Mouse (Mus musculus): ENCODE results near the gene Arl4c. TPM values are rescaled to one million over a fixed set of nuclear protein-coding genes. Genes with fewer than 3 reads are reported as not detected.
A peak's percentile ranks its signal among the peaks of the same experiment; 100 is the strongest.

Gene Arl4c
- polyA plus RNA-seq, 1 experiment from 2014 or later = 12.6 TPM

DNA sequence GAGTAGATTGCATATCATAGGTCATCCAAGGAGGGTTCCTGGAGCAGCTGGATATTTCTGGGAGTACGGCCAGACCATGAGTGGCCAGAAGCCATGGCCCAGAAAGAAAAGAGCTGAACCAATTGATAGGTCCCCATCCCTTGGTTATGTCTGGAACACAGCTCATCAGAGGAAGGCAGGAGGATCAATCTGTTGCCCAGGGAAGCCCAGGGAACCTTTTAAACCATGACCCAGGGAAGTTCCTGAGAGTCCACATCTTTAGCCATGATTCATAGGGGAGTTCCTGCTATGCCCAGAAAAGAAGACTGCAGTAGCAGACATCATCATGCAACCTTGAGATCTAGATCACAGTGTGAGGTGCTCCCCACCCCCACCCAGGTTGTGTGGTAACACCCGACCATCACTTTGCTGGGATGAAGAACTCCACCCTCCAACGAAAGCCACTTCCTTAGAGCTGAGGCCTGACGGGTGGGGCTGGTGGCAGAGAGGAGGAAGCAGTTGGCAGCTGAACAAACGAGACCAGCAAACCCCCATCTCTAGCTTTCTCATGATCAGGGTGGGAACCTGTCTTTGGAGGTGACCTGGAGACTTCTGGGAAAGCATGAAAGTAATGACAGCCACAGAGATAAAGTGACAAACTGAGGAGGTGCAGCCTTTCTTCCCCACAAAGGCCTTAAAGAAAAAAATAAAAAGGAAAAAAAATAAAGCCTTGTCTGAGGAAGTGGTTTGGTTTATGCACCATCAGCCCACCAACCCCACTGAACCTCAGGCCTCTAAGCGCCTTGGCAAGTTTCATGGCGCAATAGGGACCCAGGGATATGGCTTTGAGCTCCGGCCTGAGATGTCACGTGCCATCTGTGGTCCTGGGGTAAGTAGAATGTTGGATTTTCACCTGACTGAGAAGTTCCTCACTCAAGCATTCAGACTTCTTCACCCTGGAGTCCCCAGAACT, 47.2 kb downstream of the Arl4c start:
- Histone ChIP-seq H3K27me3 (replicated peaks) (no peaks in the 10 kb centered on the region), H3K4me2 (no peak overlapping the region), H3K9ac (no peak overlapping the region), H3K4me3 (no peak overlapping the region), H3K4me1 (replicated peaks) (peaks cover 16% of the 10 kb centered on the region; the same call in 1 of the 2 replicates), H3K9me3 (replicated peaks) (no peaks in the 10 kb centered on the region), H3K36me3 (no peaks in the 10 kb centered on the region), H3K27ac (ENCODE audit: poor library complexity, severe bottlenecking) (no peak overlapping the region)
- 0 out of 2 replicates have a peak, but pooled peaks have one; percentile 39 for ATAC-seq (ENCODE audit: insufficient number of reproducible peaks, low FRiP score)
- WGBS = 60% methylated on average over 9 of the region's 9 CpGs

DNA sequence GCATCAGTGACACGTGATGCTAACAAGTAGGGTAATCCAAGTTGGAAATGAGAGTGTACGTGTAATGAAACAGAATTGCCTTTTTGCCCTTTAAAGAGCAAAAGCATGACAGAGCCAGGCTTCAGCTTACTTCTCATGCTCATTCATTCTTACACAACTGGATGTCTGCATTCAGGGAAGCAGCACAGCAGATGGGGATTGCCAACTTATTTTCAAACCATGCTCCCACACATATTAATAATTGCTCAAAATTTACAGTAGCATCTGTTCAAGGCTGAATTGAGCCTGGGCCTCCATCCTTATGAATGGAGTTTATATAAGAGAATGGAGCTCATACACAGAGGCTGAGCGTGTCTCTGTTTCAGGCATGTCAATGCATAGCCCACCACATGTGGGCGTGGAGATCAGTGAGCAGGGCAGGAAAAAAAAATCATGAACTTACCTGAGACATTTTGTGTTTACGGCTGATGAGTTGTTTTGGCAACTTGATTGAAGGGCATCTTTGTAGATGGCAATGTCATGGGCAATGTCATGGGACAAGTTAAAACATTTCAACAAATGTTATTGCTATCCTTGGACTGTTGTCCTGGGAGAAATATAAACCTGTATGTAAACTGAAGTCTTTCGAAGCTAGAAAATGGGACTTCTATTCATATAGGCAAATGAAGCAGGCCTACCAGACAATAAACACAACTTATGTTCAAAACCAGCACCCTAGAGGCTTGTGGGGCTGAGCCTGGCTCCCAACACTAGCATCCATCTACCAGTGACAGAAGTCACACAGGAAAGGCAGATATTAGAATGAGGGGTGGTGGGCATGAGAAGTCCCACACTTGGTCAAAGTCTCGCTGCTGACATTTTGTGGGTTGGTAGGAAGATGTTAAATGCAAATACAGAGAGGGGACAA, 48.2 kb downstream of the Arl4c start:
- H3K27me3 ChIP-seq (replicated peaks) = no peaks in the 10 kb centered on the region
- WGBS = 86% methylated on average over 7 of the region's 7 CpGs

GRCm38 (mm10) chr1:88652682-88653081, 49.3 kb downstream of the Arl4c start:
- WGBS = 88% methylated on average over 8 of the region's 8 CpGs
- Histone ChIP-seq H3K27me3 (replicated peaks) (no peaks in the 10 kb centered on the region), H3K27ac (ENCODE audit: poor library complexity, severe bottlenecking) (no peak overlapping the region), H3K4me2 (no peak overlapping the region), H3K4me1 (replicated peaks) (0 out of 2 replicates have a peak, but pooled peaks cover 4% of the 10 kb centered on the region), H3K36me3 (no peaks in the 10 kb centered on the region), H3K9me3 (replicated peaks) (no peaks in the 10 kb centered on the region), H3K9ac (no peak overlapping the region), H3K4me3 (no peak overlapping the region)
- no peak for ATAC-seq (ENCODE audit: insufficient number of reproducible peaks, low FRiP score)

More for the DNA sequence above, 48.2 kb downstream of the Arl4c start:
- H3K36me3 ChIP-seq = no peaks in the 10 kb centered on the region
- H3K4me1 ChIP-seq (replicated peaks) = peaks cover 16% of the 10 kb centered on the region; the same call in 1 of the 2 replicates
- no peak for ATAC-seq (ENCODE audit: insufficient number of reproducible peaks, low FRiP score)
- no peak overlapping the region for H3K9ac ChIP-seq
- no peaks in the 10 kb centered on the region for H3K9me3 ChIP-seq (replicated peaks)
- no peak overlapping the region for H3K27ac ChIP-seq (ENCODE audit: poor library complexity, severe bottlenecking)
- H3K4me3 ChIP-seq = no peak overlapping the region
- no peak overlapping the region for H3K4me2 ChIP-seq

DNA sequence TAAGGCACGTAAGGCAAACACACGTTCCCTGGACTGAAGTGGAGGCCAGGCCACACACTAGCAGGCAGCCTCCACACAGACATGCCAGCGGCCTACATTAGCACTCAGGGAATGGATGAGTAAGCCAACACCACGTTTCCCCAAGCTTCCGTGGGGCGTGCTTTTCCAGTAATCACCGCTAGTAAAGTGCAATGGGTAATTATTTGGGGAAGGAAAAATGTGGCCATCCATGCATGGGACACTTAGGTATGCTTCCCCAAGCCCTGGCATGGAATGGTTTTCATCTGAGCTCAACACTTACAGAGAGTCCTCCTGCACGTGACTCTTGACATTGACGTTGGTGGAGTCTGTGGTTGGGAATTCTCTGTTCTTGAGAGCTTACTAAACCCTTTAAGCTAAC, 50.4 kb downstream of the Arl4c start:
- Histone ChIP-seq H3K36me3 (no peaks in the 10 kb centered on the region), H3K4me3 (no peak overlapping the region), H3K27ac (ENCODE audit: poor library complexity, severe bottlenecking) (no peak overlapping the region), H3K4me1 (replicated peaks) (no peaks in the 10 kb centered on the region), H3K9ac (no peak overlapping the region), H3K27me3 (replicated peaks) (no peaks in the 10 kb centered on the region), H3K9me3 (replicated peaks) (no peaks in the 10 kb centered on the region), H3K4me2 (no peak overlapping the region)
- no peak for ATAC-seq (ENCODE audit: insufficient number of reproducible peaks, low FRiP score)
- 79% methylated on average over 9 of the region's 9 CpGs for WGBS

DNA sequence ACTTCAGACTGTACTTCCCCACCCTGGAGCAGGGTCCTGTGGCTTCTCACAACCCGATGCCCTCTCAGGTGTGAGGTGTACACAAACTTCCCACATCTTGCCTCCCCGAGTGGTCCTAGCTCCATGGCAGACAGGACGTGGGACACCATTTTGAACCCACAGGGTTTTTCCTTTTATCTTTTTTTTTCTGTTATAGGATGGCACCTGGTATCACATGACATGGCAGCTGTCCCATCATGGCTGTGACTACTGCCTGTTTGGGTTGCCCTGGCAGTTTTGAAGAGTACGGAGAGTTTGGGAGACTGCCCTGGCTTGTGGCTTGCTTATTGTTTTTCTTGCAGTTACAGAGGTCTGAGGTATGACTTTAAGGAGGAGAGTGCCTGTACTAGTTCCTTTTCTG, 53.3 kb downstream of the Arl4c start:
- ATAC-seq (ENCODE audit: insufficient number of reproducible peaks, low FRiP score) = no peak
- no peaks in the 10 kb centered on the region for H3K9me3 ChIP-seq (replicated peaks)
- no peaks in the 10 kb centered on the region for H3K27me3 ChIP-seq (replicated peaks)
- no peaks in the 10 kb centered on the region for H3K4me1 ChIP-seq (replicated peaks)
- no peak overlapping the region for H3K4me3 ChIP-seq
- H3K4me2 ChIP-seq = no peak overlapping the region
- WGBS = 81% methylated on average over 4 of the region's 4 CpGs
- no peak overlapping the region for H3K9ac ChIP-seq
- no peak overlapping the region for H3K27ac ChIP-seq (ENCODE audit: poor library complexity, severe bottlenecking)
- no peaks in the 10 kb centered on the region for H3K36me3 ChIP-seq

DNA sequence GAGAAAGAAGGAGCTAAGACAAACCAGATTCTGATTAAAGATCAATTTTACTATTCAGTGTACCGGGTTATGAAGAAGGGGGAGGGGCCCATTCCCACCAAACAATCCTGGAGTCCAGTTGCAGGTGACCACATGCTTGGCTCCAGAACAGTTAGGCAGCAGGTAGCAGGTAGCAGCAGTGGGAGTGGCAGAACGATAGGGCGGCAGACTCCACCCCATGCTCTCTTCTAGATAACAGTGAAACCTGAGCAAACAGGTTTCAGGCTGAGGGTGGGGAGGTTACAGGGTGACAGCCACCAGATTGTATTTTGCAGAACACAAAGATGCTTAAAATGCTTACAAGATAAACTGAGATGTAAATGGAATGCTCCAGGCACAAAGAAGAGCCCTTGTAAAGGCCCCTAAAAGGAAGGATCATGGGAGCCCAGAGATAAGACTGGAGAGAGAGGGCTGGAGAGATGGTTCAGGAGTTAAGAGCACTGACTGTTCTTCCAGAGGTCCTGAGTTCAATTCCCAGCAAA, 56.4 kb downstream of the Arl4c start:
- Histone ChIP-seq H3K4me3 (no peak overlapping the region), H3K9ac (no peak overlapping the region), H3K27me3 (replicated peaks) (no peaks in the 10 kb centered on the region), H3K4me2 (no peak overlapping the region), H3K36me3 (no peaks in the 10 kb centered on the region), H3K27ac (ENCODE audit: poor library complexity, severe bottlenecking) (no peak overlapping the region), H3K9me3 (replicated peaks) (no peaks in the 10 kb centered on the region), H3K4me1 (replicated peaks) (no peaks in the 10 kb centered on the region)
- ATAC-seq (ENCODE audit: insufficient number of reproducible peaks, low FRiP score) = no peak
- 52% methylated on average over 3 of the region's 3 CpGs for WGBS

- H3K9me3 ChIP-seq (replicated peaks) = no peaks in the 10 kb centered on the region
- H3K4me2 ChIP-seq = no peak overlapping the region
- no peak overlapping the region for H3K27ac ChIP-seq (ENCODE audit: poor library complexity, severe bottlenecking)
- no peak overlapping the region for H3K4me3 ChIP-seq
- H3K27me3 ChIP-seq (replicated peaks) = no peaks in the 10 kb centered on the region
- no peak for ATAC-seq (ENCODE audit: insufficient number of reproducible peaks, low FRiP score)
- peaks cover 11% of the 10 kb centered on the region for H3K4me1 ChIP-seq (replicated peaks)
- H3K9ac ChIP-seq = no peak overlapping the region
- WGBS = 85% methylated on average over 5 of the region's 5 CpGs
- H3K36me3 ChIP-seq = no peaks in the 10 kb centered on the region
These were observed 57.6 kb downstream of the Arl4c start for GRCm38 (mm10) chr1:88644417-88644816.

DNA sequence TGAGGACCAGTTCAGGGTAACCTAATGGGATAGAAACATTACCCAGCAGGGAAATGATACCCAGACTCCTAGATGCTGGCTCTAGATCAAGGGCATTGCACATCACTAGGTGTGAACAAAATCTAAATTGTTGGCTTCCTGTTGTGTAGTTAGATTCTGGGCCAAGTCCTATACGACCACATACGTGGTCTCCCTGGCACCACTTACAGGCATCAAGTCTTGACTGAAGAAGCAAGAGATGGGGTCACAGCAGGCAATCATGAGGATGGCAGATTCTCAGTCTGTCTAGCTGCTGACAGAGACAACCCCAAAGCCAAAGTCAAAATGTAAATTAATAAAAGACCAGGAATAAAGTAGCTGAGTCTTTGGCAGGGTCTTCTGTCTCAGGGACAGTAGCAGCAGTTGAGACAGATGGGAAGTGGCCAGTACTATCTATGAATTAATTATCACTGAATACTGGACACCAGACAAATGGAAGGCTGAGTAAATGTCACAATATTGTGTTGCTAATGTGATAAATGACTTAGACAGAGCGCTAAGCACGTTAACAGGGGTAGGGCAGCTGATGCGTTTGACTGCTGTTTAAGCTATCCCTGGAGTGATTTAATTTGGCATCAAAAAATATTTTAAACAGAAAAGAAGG, 58.7 kb downstream of the Arl4c start:
- WGBS = 69% methylated on average over 5 of the region's 5 CpGs
- Histone ChIP-seq H3K4me3 (no peak overlapping the region), H3K4me2 (no peak overlapping the region), H3K27ac (ENCODE audit: poor library complexity, severe bottlenecking) (no peak overlapping the region), H3K9me3 (replicated peaks) (no peaks in the 10 kb centered on the region), H3K9ac (no peak overlapping the region), H3K27me3 (replicated peaks) (no peaks in the 10 kb centered on the region), H3K4me1 (replicated peaks) (peaks cover 20% of the 10 kb centered on the region), H3K36me3 (no peaks in the 10 kb centered on the region)
- no peak for ATAC-seq (ENCODE audit: insufficient number of reproducible peaks, low FRiP score)

DNA sequence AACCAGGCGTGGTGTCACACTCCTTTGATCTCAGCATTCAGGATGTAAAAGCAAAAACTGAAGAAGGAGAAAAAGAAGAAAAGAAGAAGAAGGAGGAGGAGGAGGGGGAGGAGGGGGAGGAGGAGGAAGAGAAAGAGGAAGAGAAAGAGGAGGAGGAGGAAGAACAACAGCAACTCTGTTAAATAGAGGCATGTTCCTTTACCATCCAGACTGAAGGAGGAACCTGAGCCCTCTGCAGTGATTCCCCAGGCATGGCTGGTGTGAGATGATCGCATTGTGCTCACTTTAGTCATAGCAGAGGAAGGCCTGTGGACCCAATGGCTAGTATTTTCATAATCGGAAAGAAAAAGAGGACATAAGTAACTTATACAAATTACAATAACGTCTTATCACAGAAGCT, 59.3 kb downstream of the Arl4c start:
- Histone ChIP-seq H3K36me3 (no peaks in the 10 kb centered on the region), H3K9ac (no peak overlapping the region), H3K4me3 (no peak overlapping the region), H3K27ac (ENCODE audit: poor library complexity, severe bottlenecking) (no peak overlapping the region), H3K9me3 (replicated peaks) (no peaks in the 10 kb centered on the region), H3K4me2 (no peak overlapping the region), H3K27me3 (replicated peaks) (no peaks in the 10 kb centered on the region), H3K4me1 (replicated peaks) (peaks cover 20% of the 10 kb centered on the region)
- WGBS = 71% methylated on average over 4 of the region's 4 CpGs
- no peak for ATAC-seq (ENCODE audit: insufficient number of reproducible peaks, low FRiP score)

- Histone ChIP-seq H3K36me3 (no peaks in the 10 kb centered on the region), H3K27ac (ENCODE audit: poor library complexity, severe bottlenecking) (no peak overlapping the region), H3K4me1 (replicated peaks) (peaks cover 20% of the 10 kb centered on the region), H3K9ac (no peak overlapping the region), H3K27me3 (replicated peaks) (no peaks in the 10 kb centered on the region), H3K4me3 (no peak overlapping the region), H3K9me3 (replicated peaks) (no peaks in the 10 kb centered on the region), H3K4me2 (no peak overlapping the region)
- 89% methylated on average over 2 of the region's 2 CpGs for WGBS
- no peak for ATAC-seq (ENCODE audit: insufficient number of reproducible peaks, low FRiP score)
These were observed 60.3 kb downstream of the Arl4c start for GRCm38 (mm10) chr1:88641678-88642215.
